Mouse (Mus musculus): ENCODE results near the gene Med27. TPM values are rescaled to one million over a fixed set of nuclear protein-coding genes. Genes with fewer than 3 reads are reported as not detected.
A peak's percentile ranks its signal among the peaks of the same experiment; 100 is the strongest.

The Med27 gene
- polyA plus RNA-seq, 1 experiment from 2014 or later = 61.0 TPM

GRCm38 (mm10) chr2:29465649-29466137, 119.1 kb downstream of the Med27 start:
- Histone ChIP-seq H3K27ac (replicated peaks) (peak overlapping the region; percentile 57), H3K4me1 (peaks cover 31% of the 10 kb centered on the region), H3K36me3 (no peaks in the 10 kb centered on the region), H3K9me3 (replicated peaks) (no peaks in the 10 kb centered on the region), H3K4me3 (no peak overlapping the region), H3K27me3 (ENCODE audit: low read depth, poor library complexity, severe bottlenecking) (no peaks in the 10 kb centered on the region)
- WGBS = 79% methylated on average over 3 of the region's 3 CpGs
- DNase-seq (ENCODE audit: low spot score) = no peak

GRCm38 (mm10) chr2:29466396-29466795, 119.8 kb downstream of the Med27 start:
- Histone ChIP-seq H3K27ac (replicated peaks) (peak overlapping the region; percentile 57), H3K27me3 (ENCODE audit: low read depth, poor library complexity, severe bottlenecking) (no peaks in the 10 kb centered on the region)
- 86% methylated on average over 4 of the region's 4 CpGs for WGBS

GRCm38 (mm10) chr2:29468517-29468936, 121.9 kb downstream of the Med27 start:
- WGBS = 93% methylated on average over 15 of the region's 15 CpGs
- Histone ChIP-seq H3K27me3 (ENCODE audit: low read depth, poor library complexity, severe bottlenecking) (no peaks in the 10 kb centered on the region), H3K9me3 (replicated peaks) (no peaks in the 10 kb centered on the region), H3K36me3 (no peaks in the 10 kb centered on the region), H3K4me1 (peaks cover 39% of the 10 kb centered on the region), H3K27ac (replicated peaks) (no peak overlapping the region), H3K4me3 (no peak overlapping the region)
- DNase-seq (ENCODE audit: low spot score) = no peak

More at GRCm38 (mm10) chr2:29466396-29466795, 119.8 kb downstream of the Med27 start:
- no peaks in the 10 kb centered on the region for H3K9me3 ChIP-seq (replicated peaks)
- H3K36me3 ChIP-seq = no peaks in the 10 kb centered on the region
- H3K4me1 ChIP-seq = peaks cover 31% of the 10 kb centered on the region
- DNase-seq (ENCODE audit: low spot score) = no peak
- no peak overlapping the region for H3K4me3 ChIP-seq

GRCm38 (mm10) chr2:29472952-29473437, 126.4 kb downstream of the Med27 start:
- no peak for DNase-seq (ENCODE audit: low spot score)
- H3K27me3 ChIP-seq (ENCODE audit: low read depth, poor library complexity, severe bottlenecking) = no peaks in the 10 kb centered on the region
- H3K27ac ChIP-seq (replicated peaks) = no peak overlapping the region
- H3K4me1 ChIP-seq = peaks cover 25% of the 10 kb centered on the region; the same call in 1 of the 2 replicates
- 79% methylated on average over 4 of the region's 4 CpGs for WGBS
- no peaks in the 10 kb centered on the region for H3K9me3 ChIP-seq (replicated peaks)
- no peak overlapping the region for H3K4me3 ChIP-seq
- H3K36me3 ChIP-seq = no peaks in the 10 kb centered on the region

DNA sequence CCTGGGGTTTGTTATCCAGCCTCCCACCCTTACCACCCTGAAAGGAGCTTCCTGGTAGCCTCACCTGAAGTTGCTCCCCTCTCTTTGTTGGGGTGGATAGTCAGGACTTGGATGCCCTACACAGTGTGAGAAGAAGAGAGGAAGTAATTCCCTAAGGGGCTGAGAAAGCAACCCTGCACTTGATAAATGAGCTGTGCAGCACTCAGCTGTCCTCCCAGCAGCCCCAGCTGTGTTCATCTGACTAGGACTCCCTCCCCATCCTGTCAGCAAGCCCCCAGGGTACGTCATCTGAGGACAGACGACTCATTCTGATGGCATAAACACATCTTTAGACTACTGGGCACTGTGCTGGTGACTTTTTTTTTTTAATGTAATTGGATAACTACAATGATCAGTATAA, 127.3 kb downstream of the Med27 start:
- WGBS = 87% methylated on average over 2 of the region's 2 CpGs
- H3K36me3 ChIP-seq = no peaks in the 10 kb centered on the region
- H3K9me3 ChIP-seq (replicated peaks) = no peaks in the 10 kb centered on the region
- no peaks in the 10 kb centered on the region for H3K27me3 ChIP-seq (ENCODE audit: low read depth, poor library complexity, severe bottlenecking)
- peaks cover 21% of the 10 kb centered on the region; the same call in 1 of the 2 replicates for H3K4me1 ChIP-seq
- no peak overlapping the region for H3K27ac ChIP-seq (replicated peaks)
- DNase-seq (ENCODE audit: low spot score) = no peak
- no peak overlapping the region for H3K4me3 ChIP-seq

DNA sequence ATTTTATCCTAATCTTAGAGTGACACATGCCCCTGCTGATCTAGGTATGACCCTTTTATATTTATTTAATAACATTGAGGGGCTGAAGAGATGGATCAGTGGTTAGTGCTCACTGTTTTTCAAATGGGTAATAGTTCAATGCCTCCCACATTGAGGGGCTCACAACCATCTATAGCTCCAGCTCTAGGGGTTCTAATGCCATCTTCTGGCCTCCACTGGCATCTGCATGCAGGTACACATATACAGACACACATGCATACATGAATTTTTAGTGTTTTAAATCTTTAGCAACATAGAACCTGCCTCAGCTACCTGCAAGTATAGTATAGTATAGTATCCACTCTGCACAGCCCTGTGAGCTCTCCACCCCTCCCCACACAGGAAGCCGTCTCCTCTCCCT, 130.1 kb downstream of the Med27 start:
- Histone ChIP-seq H3K27me3 (ENCODE audit: low read depth, poor library complexity, severe bottlenecking) (no peaks in the 10 kb centered on the region), H3K36me3 (no peaks in the 10 kb centered on the region), H3K4me3 (no peak overlapping the region), H3K4me1 (peaks cover 22% of the 10 kb centered on the region), H3K27ac (replicated peaks) (no peak overlapping the region), H3K9me3 (replicated peaks) (no peaks in the 10 kb centered on the region)
- 86% methylated on average over 1 of the region's 1 CpGs for WGBS
- no peak for DNase-seq (ENCODE audit: low spot score)

DNA sequence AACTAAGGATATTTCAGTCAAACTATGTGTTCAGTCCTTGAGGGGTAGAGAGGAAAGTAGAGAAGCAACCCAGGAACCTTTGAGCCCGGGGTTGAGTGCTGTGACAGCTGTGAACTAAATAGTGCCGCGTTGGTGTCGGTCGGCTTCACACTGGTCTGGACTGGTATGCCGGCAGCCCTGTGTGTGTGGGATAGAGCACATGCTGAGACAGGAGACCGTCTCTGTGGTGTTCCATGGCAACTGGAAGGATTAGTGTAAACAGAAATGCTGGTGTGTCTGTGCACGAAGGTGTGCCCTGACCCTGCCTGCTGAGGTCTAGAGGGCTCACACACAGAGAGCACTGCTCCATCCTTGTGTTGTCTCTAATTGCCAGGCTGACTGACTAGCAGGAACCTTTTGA, 135.2 kb downstream of the Med27 start:
- peak overlapping the region; percentile 29; the same call in 1 of the 2 replicates for H3K27ac ChIP-seq (replicated peaks)
- H3K4me1 ChIP-seq = peaks cover 40% of the 10 kb centered on the region
- no peaks in the 10 kb centered on the region for H3K36me3 ChIP-seq
- H3K9me3 ChIP-seq (replicated peaks) = no peaks in the 10 kb centered on the region
- 33% methylated on average over 8 of the region's 8 CpGs for WGBS
- no peak overlapping the region for H3K4me3 ChIP-seq
- DNase-seq (ENCODE audit: low spot score) = peak; percentile 30
- no peaks in the 10 kb centered on the region for H3K27me3 ChIP-seq (ENCODE audit: low read depth, poor library complexity, severe bottlenecking)

DNA sequence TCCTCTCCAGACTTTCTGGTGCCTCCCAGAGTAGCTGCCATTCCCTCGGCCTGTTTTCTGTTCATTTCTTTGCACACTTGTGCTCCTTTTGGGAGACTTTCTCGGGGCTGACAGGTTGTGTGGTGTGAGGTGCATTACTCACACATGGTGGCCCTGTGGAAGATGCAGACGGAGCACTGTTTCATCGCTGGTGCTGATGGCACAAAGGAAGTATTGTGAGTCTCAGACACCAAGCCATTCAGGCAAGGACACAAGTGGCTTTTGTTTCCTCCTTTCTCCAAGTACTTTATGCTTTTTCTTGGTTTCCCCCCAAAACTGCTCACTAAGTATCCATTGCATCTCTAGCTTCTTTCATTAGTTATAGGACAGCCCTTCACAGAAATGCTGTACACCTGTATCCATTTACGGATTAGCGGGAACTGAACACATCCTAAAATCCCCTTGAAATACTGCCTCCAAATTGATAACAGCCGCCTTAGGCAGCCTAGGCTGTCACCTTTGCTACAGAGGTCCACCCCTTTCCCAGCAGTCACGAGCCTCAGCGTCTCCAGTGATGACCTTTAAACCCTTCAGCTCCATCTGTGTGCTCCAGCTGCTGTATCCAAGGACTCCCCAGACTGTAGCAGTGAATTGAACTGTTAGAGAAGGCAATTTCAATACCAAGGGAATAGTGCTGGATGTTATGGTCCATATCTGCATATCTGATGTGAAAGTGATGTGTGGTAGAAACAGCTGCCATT, 136.5 kb downstream of the Med27 start:
- Histone ChIP-seq H3K36me3 (no peaks in the 10 kb centered on the region), H3K4me3 (no peak overlapping the region), H3K4me1 (peaks cover 42% of the 10 kb centered on the region), H3K27ac (replicated peaks) (peak overlapping the region; percentile 23; the same call in 1 of the 2 replicates), H3K27me3 (ENCODE audit: low read depth, poor library complexity, severe bottlenecking) (no peaks in the 10 kb centered on the region), H3K9me3 (replicated peaks) (no peaks in the 10 kb centered on the region)
- DNase-seq (ENCODE audit: low spot score) = no peak
- WGBS = 59% methylated on average over 9 of the region's 9 CpGs

GRCm38 (mm10) chr2:29485519-29485918, 138.9 kb downstream of the Med27 start:
- H3K4me3 ChIP-seq = no peak overlapping the region
- H3K27ac ChIP-seq (replicated peaks) = no peak overlapping the region
- 85% methylated on average over 2 of the region's 2 CpGs for WGBS
- no peaks in the 10 kb centered on the region for H3K9me3 ChIP-seq (replicated peaks)
- no peaks in the 10 kb centered on the region for H3K36me3 ChIP-seq
- peaks cover 54% of the 10 kb centered on the region for H3K4me1 ChIP-seq
- no peaks in the 10 kb centered on the region for H3K27me3 ChIP-seq (ENCODE audit: low read depth, poor library complexity, severe bottlenecking)
- no peak for DNase-seq (ENCODE audit: low spot score)

DNA sequence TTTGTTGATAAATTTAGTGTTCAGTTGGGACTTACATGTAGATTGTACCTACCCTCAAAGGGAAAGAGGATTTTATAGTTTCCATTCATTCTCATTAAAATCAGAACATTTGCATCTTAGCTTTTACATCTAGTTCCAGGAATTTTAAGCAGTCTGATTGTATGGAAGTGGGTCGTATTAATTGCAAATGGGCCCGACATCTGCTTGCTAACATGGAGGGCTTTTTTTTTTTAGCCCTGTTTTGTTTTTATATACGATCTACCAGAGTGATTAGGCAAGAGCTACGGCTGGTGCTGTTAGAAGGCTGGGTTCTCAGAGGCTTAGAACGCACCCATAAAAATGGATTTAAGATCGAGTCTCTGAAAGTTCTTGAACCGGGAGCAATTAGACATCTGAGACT, 139.9 kb downstream of the Med27 start:
- Histone ChIP-seq H3K4me3 (no peak overlapping the region), H3K9me3 (replicated peaks) (no peaks in the 10 kb centered on the region), H3K27me3 (ENCODE audit: low read depth, poor library complexity, severe bottlenecking) (no peaks in the 10 kb centered on the region), H3K4me1 (peaks cover 48% of the 10 kb centered on the region), H3K36me3 (no peaks in the 10 kb centered on the region), H3K27ac (replicated peaks) (no peak overlapping the region)
- WGBS = 87% methylated on average over 7 of the region's 7 CpGs
- DNase-seq (ENCODE audit: low spot score) = no peak

GRCm38 (mm10) chr2:29487652-29488051, 141.0 kb downstream of the Med27 start:
- Histone ChIP-seq H3K36me3 (no peaks in the 10 kb centered on the region), H3K4me1 (peaks cover 42% of the 10 kb centered on the region), H3K9me3 (replicated peaks) (no peaks in the 10 kb centered on the region), H3K27ac (replicated peaks) (no peak overlapping the region), H3K4me3 (no peak overlapping the region), H3K27me3 (ENCODE audit: low read depth, poor library complexity, severe bottlenecking) (no peaks in the 10 kb centered on the region)
- no peak for DNase-seq (ENCODE audit: low spot score)
- WGBS = 71% methylated on average over 2 of the region's 2 CpGs

DNA sequence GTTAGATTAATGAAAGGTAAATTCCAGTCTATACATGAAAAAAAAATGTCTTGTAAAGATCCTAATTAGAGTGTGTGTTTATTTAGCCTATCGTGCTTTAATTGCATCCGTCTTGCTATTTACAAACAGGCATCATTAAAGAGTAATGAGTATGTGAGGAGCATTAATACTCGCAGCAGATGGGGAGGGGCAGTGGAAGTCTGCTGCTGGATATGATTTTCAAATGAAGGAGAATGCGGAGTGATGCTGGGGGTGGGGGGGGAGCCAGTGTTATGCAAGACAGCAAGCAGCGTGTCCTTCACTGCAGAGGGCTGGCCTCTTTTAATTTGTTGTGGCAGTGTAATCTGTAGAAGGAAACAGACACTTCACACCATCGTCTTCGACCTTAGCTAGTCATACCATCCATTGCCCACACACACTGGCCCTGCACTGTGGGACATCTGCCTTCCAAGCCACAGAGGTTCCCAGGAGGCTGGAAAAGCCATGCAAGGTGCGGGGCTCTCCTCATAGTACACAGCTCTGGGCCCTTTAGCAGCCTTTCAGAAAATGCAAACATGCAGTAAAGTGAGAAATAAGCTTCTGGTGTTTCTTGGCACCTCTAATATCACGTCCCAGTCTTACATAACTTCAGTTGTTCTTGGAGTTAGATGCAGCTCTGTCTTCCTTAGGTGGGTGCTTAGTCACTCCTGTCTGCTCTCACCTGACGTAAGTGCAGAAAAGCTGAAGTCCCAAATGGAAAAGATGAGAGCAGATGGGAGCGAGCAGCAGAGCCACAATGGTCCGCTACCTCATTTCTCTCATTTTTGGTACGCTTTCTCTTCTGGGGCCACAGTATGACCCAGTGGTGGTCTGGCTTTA, 142.0 kb downstream of the Med27 start:
- Histone ChIP-seq H3K4me3 (no peak overlapping the region), H3K9me3 (replicated peaks) (no peaks in the 10 kb centered on the region), H3K36me3 (no peaks in the 10 kb centered on the region), H3K27ac (replicated peaks) (0 out of 2 replicates have a peak overlapping the region, but pooled peaks have one; percentile 25), H3K27me3 (ENCODE audit: low read depth, poor library complexity, severe bottlenecking) (no peaks in the 10 kb centered on the region), H3K4me1 (peaks cover 42% of the 10 kb centered on the region)
- DNase-seq (ENCODE audit: low spot score) = no peak
- WGBS = 87% methylated on average over 13 of the region's 13 CpGs
